Mouse (Mus musculus): ENCODE results near the gene Gm49380.

DNA sequence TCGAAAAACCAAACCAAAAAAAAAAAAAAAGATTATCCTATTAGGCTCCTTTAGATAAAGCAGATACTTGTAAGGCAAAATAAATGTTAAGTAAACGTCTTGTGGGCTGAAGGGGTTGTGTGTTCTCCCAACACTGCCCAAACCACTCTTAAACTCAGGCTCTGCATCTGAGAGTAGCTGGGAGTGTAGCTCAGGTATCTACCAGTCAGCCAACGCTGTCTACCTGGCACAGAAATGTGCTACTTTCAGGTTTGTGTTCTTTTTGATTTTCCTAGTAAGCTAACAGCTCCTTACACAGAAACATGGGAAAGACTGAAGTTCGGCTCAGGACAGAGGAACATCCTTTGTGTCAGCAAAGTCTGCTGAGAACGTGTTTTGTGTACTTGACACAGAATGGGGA, 18.9 kb upstream of the Gm49380 start:
- TF ChIP-seq POLR2A (IDR thresholded peaks at IDR 0.05; ENCODE audit: low read depth, low read length) (no peak), CTCF (IDR thresholded peaks at IDR 0.05; ENCODE audit: extremely low read depth, insufficient read length, insufficient replicate concordance, low read depth, low read length) (no peak)

All from small intestine, adult 2 months (tissue).